Mouse (Mus musculus) kidney, postnatal 0 days (tissue): ENCODE data around the gene Tsga10. TPM values are rescaled to one million over a fixed set of nuclear protein-coding genes. Genes with fewer than 3 reads are reported as not detected.

Experiments used
- ATAC-seq: fragments of 200-750 bp; cut with Nextera tagmentation; replicated peaks from 2 replicates; pipeline ENCODE4 v1.8.0; 2017; ENCODE audit warnings: low read depth, moderate number of reproducible peaks, moderate TSS enrichment, moderate library complexity; ENCODE audit not compliant: low FRiP score
- DNase-seq: peaks from one replicate; pipeline ENCODE4 v3.0.0-alpha.2; 2016; ENCODE audit warnings: low spot score
- H3K27ac ChIP-seq: fragments of 300-500 bp; sonication (generic); 2 replicates; pipeline ENCODE4 v1.5.1; 2014; ENCODE audit warnings: mild to moderate bottlenecking
- H3K27me3 ChIP-seq: fragments of 300-500 bp; sonication (generic); 2 replicates; pipeline ENCODE4 v1.6.1; 2014; ENCODE audit warnings: low read length, mixed read lengths; ENCODE audit not compliant: insufficient read depth
- H3K36me3 ChIP-seq: fragments of 300-500 bp; sonication (generic); 2 replicates; pipeline ENCODE4 v1.6.1; 2014; ENCODE audit warnings: low read length, mixed read lengths; ENCODE audit not compliant: insufficient read depth
- H3K4me1 ChIP-seq: fragments of 300-500 bp; sonication (generic); replicated peaks from 2 replicates; pipeline ENCODE4 v1.6.1; 2014; ENCODE audit warnings: antibody characterized with exemption, low read length, mixed read lengths; ENCODE audit not compliant: insufficient read depth
- H3K4me2 ChIP-seq: fragments of 300-500 bp; sonication (generic); 2 replicates; pipeline ENCODE4 v1.6.1; 2014; ENCODE audit warnings: mild to moderate bottlenecking, low read length, moderate library complexity, mixed read lengths
- H3K4me3 ChIP-seq: fragments of 300-500 bp; sonication (generic); replicated peaks from 2 replicates; pipeline ENCODE4 v1.5.1; 2014; ENCODE audit warnings: low read depth, low read length
- H3K9ac ChIP-seq: fragments of 300-500 bp; sonication (generic); 2 replicates; pipeline ENCODE4 v1.6.1; 2014; ENCODE audit warnings: low read depth, low read length
- H3K9me3 ChIP-seq: fragments of 300-500 bp; sonication (generic); replicated peaks from 2 replicates; pipeline ENCODE4 v1.6.1; 2016; ENCODE audit warnings: low read length, inconsistent platforms, mixed read lengths
- CTCF ChIP-seq: IDR thresholded peaks from 2 replicates; pipeline ENCODE4 v1.5.1; 2016; ENCODE audit warnings: antibody characterized with exemption, low read depth, mild to moderate bottlenecking, moderate library complexity
- WGBS: fragments of 180-500 bp; shearing (Covaris S2); extraction: QIAGEN DNeasy Blood & Tissue Kit; methylation state at CpG from one replicate; pipeline ENCODE4 v1.1.7; 2014; 5-methylcytosine and 5-hydroxymethylcytosine counted together
- polyA plus RNA-seq: library from polyadenylated mRNA; unstranded; fragments of >200 nt; fragmentation: Nextera tagmentation; extraction: Ambion mirVana; gene quantifications from 2 replicates; pipeline ENCODE4 v1.2.1, GENCODE M21; 2015

Gene Tsga10
- polyA plus RNA-seq, 1 experiment from 2014 or later = 5.3 TPM

DNA sequence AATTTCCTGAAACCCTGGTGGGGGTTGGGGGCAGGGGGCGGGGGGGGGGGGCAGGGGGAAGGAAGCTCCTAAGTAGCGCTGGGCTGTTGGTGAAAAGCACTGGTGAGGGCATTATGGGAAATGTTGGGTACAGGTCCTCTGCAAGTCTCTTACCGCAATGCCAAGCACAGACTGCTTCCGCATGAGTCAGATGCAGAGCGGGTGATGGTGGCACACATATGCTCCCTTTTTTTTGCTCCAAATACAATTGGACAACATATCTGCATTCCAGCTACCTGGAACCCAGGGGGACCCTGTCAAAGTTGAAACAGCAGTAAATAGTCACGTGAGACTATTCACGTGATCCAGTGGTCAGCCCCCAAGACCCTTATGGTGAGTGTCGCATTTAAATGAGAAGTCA lies 139.0 kb downstream of the Tsga10 start:
- DNase-seq (no peak), ATAC-seq (no peak)
- Histone ChIP-seq H3K4me1 (no peaks in the 10 kb centered on the region), H3K4me2 (no peak overlapping the region), H3K27ac (no peak overlapping the region), H3K9me3 (no peaks in the 10 kb centered on the region), H3K9ac (no peak overlapping the region), H3K27me3 (no peaks in the 10 kb centered on the region), H3K36me3 (no peaks in the 10 kb centered on the region), H3K4me3 (no peak overlapping the region)
- TF ChIP-seq CTCF = no peak
- 80% methylated on average over 8 of the region's 8 CpGs for WGBS

DNA sequence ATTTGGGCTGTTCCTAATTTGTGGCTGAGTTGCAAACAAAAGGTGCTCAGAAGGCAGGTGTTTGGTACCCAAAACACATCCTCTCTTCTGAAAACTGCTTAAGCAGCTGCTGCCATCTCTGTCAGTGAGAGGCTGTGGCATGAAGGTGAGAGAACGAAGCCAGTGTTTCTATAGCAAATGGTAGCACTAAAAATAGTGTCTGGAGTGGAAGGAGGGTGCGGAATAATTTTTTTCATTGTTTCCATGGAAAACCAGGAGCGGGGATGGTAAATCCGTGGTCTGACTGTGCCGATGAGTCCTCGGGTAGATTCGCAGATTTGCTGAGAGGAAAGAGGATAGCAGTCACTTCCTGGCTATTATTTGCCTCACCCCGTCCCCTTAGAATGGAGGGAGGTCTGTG lies 139.8 kb downstream of the Tsga10 start:
- H3K4me2 ChIP-seq = no peak overlapping the region
- DNase-seq = no peak
- no peak for ATAC-seq
- no peaks in the 10 kb centered on the region for H3K27me3 ChIP-seq
- H3K4me1 ChIP-seq = no peaks in the 10 kb centered on the region
- no peak overlapping the region for H3K27ac ChIP-seq
- H3K9me3 ChIP-seq = no peaks in the 10 kb centered on the region
- no peaks in the 10 kb centered on the region for H3K36me3 ChIP-seq
- WGBS = 80% methylated on average over 8 of the region's 8 CpGs
- TF ChIP-seq CTCF = no peak
- H3K4me3 ChIP-seq = no peak overlapping the region
- H3K9ac ChIP-seq = no peak overlapping the region

DNA sequence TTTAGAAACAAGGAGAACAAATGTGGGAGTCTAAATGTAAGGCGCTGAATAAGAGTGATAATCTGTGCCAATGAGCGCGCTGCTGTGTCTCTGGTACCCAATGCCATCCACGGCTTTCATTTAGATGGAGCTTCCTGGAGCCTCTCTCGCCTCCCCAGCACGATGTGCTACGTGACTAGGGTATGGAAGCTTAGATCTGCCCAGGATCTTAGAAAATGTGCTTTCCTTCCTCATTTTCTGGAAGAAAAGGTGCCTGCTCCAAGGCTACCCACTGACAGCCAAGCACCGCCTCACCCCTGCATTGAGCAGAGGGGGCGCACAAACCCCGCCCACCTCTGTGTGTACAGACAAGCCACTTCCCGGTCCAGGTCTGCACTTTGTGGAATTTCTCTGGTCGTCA lies 140.3 kb downstream of the Tsga10 start:
- H3K4me3 ChIP-seq = no peak overlapping the region
- no peaks in the 10 kb centered on the region for H3K4me1 ChIP-seq
- no peaks in the 10 kb centered on the region for H3K9me3 ChIP-seq
- H3K27me3 ChIP-seq = no peaks in the 10 kb centered on the region
- H3K4me2 ChIP-seq = no peak overlapping the region
- WGBS = 67% methylated on average over 12 of the region's 12 CpGs
- no peaks in the 10 kb centered on the region for H3K36me3 ChIP-seq
- no peak for TF ChIP-seq CTCF
- H3K9ac ChIP-seq = no peak overlapping the region
- no peak overlapping the region for H3K27ac ChIP-seq
- ATAC-seq (no peak), DNase-seq (no peak)

- H3K9ac ChIP-seq = no peak overlapping the region
- ATAC-seq = no peak
- no peaks in the 10 kb centered on the region for H3K9me3 ChIP-seq
- H3K4me3 ChIP-seq = no peak overlapping the region
- H3K27ac ChIP-seq = no peak overlapping the region
- no peaks in the 10 kb centered on the region for H3K36me3 ChIP-seq
- H3K27me3 ChIP-seq = no peaks in the 10 kb centered on the region
- DNase-seq = no peak
- WGBS = 79% methylated on average over 5 of the region's 5 CpGs
- no peak for TF ChIP-seq CTCF
- H3K4me1 ChIP-seq = no peaks in the 10 kb centered on the region; the same call in 1 of the 2 replicates
- no peak overlapping the region for H3K4me2 ChIP-seq
These were observed 145.1 kb downstream of the Tsga10 start for GRCm38 (mm10) chr1:37721092-37721491.

- Histone ChIP-seq H3K36me3 (no peaks in the 10 kb centered on the region), H3K4me1 (no peaks in the 10 kb centered on the region; the same call in 1 of the 2 replicates), H3K4me2 (peak within 1 kb of the TSS; percentile 93), H3K4me3 (peak within 1 kb of the TSS; percentile 57), H3K9me3 (no peaks in the 10 kb centered on the region), H3K27ac (no peak within 1 kb of the TSS), H3K9ac (peak within 1 kb of the TSS; percentile 58), H3K27me3 (no peaks in the 10 kb centered on the region)
- TF ChIP-seq CTCF = peak; percentile 54
- WGBS = under 1% methylated on average over 63 of the region's 69 CpGs
- DNase-seq (peak; percentile 71), ATAC-seq (peak; percentile 92)
These were observed 146.2 kb downstream of the Tsga10 start, which contains the start of gene 2010300C02Rik for GRCm38 (mm10) chr1:37719761-37720640. 2010300C02Rik (minus strand) TSS chr1:37720085.

DNA sequence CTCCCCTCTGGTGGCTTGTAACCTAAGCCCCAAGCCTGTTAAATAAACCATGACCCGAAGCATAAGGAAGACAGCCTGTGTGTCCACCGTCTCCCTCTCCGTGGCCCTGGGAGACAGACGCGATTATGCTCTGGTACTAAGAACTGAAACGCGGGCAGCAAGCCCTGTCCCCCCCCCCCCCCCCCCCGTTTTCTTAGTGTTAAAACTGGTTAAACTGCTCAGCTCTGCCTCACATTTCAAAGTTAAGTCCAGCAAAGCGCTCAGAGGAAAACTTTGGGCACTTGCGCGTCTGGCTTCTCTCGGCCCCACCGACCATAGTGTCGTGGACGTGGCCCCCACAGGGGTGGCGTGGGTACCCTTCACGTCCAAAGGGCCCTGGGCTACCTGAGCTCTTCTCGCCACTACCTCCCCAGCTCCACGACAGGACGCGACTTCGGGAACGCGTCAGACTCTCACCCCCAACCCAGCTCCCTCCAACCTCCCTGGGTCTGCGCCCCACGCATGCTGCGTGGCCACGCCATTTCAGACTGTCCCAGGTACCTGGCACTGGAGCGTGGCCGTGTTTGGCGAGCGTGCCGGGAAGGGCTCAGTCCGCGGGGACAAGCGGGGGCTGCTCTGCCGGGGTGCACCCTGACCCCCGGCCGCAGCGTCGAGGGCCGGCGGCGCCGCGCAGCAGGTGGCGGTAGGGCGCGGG lies 147.1 kb downstream of the Tsga10 start:
- DNase-seq (peak; percentile 18), ATAC-seq (peak; percentile 74)
- Histone ChIP-seq H3K9ac (peak overlapping the region; percentile 58), H3K27me3 (no peaks in the 10 kb centered on the region), H3K4me2 (peak overlapping the region; percentile 93), H3K27ac (no peak overlapping the region), H3K36me3 (no peaks in the 10 kb centered on the region), H3K9me3 (no peaks in the 10 kb centered on the region), H3K4me3 (peak overlapping the region; percentile 57), H3K4me1 (no peaks in the 10 kb centered on the region; the same call in 1 of the 2 replicates)
- WGBS = 3% methylated on average over 49 of the region's 49 CpGs
- no peak for TF ChIP-seq CTCF
